Mouse (Mus musculus) liver, adult 2 months (tissue): ENCODE data around the gene Zfp106.

Experiments
- CTCF ChIP-seq: fragments of 200-500 bp; IDR thresholded peaks from 2 replicates; pipeline ENCODE4 v1.5.1; 2011; ENCODE audit warnings: low read depth, low read length, control low read depth
- POLR2A ChIP-seq: fragments of 200-500 bp; IDR thresholded peaks from 2 replicates; pipeline ENCODE4 v1.6.1; 2011; ENCODE audit warnings: low read length, control low read depth; ENCODE audit not compliant: insufficient read depth; ENCODE audit errors: extremely low read depth

DNA sequence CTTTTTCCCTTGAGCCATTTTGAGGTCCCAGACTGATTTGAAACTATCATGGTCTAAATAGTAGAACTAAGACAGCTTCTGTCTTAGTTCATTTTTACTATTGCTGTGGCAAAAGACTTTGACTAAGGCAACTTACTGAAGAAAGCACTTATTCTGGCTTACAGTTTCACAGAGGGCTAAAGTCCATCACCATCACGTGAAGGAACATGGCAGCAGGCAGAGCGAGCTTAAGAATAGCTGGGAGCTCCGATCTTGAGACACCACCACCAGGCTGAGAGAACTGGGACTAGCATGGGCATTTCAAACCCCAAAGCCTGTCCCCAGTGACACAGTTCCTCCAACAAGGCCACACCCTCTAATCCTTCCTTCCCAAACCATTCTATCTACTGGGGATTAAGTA lies 7.4 kb upstream of the Zfp106 start:
- no peak for TF ChIP-seq CTCF
- no peak for TF ChIP-seq POLR2A
